Mouse (Mus musculus): ENCODE results near the gene Fadd. TPM values are rescaled to one million over a fixed set of nuclear protein-coding genes. Genes with fewer than 3 reads are reported as not detected.

Fadd gene
- 1 to 10 TPM; 2.1 to 2.3 TPM for total RNA-seq (2021)
- long read RNA-seq, experiment 1, transcript Fadd-201 (2 exons, 3,903 nt), result major isoform, 6 of 6 reads
- long read RNA-seq, experiment 1, partial matches to known transcripts, result 0 of 6 reads
- long read RNA-seq, experiment 1, other reads (novel, unspliced or antisense), result 0 of 6 reads
- long read RNA-seq, experiment 2, partial matches to known transcripts, result 0 of 1 reads
- long read RNA-seq, experiment 2, other reads (novel, unspliced or antisense), result 0 of 1 reads

DNA sequence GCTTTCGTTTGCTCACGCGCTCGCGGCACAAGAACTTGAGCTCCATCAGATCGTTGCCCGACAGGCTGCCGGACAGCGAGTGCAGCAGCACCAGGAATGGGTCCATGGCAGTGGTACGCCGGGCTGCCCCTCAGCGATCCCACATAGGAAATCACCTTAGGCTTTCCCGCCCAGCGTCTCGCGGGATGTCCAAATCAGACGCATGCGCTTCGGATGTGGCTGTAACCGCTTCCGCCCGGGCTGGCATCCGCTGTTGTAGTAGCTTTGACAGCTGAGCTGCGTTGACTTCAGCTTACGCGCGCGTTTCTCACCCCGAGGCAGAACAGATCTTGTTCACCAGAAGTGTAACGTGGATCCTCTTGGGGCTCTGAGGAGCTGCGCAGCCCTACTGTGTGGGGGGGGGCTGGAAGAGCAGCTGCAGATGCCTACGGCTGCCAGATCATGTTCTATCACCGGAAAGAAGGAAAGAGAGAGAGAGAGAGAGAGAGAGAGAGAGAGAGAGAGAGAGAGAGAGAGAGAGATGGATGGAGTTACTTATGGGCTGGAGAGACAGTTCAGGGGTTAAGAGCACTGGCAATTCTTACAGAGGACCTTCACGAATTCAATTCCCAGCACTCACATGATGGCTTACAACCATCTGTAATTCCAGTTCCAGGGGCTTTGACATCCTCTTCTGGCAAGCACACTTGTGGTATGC, at the start of gene Fadd:
Gene Fadd, minus strand, starts transcription at position 180 of the 697 bp plus-strand sequence.
- peak; percentile 96 for DNase-seq (ENCODE audit: low spot score)

DNA sequence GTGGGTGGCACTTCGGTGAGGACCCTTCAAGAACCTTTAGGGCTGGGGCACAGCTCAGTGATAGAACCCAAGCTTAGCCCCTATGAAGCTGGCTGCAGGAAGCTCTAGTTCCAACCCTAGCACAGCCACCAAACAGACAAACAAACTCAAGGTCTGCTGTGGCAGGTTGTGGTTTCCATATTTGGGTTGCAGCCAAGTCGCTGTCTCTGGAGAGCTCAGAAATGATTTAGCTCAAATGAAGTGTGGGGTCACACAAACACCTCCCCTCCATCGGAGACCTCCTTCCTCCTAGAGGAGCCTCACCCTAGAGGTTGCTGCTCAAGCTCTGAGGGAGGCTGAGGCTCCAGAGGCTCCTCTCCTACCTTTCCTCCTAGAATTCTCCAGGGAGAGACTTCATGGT, 48.4 kb upstream of the Fadd start:
- DNase-seq (ENCODE audit: low spot score), result no peak

DNA sequence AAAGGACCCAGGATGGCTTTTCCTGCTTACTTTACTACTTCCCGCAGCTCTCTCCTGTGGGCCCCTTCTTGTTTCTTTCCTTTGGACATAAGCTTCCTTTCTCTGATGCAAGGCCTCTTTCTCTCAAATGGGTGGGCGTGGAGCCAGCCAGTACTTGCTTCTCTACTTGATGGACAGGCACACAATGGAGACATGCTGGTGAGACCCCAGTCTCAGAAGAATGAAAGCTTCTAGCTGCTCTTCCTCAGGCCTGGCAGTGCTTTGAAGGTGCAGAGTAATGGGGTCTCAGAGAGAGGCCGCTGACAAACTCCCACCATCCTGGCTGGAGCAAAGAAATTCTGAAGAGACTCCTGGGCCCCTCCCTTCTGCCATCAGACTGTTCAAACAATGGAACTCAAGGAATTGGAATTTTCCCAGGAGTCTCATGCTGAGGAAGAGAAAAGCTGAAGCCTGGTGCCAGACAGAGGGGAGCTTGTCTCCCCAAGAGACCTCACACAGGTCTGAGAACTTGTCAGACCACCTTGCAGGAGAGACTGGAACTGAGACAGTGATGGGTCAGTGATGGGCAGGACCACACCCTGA, 46.2 kb upstream of the Fadd start:
- DNase-seq (ENCODE audit: low spot score), result no peak

DNA sequence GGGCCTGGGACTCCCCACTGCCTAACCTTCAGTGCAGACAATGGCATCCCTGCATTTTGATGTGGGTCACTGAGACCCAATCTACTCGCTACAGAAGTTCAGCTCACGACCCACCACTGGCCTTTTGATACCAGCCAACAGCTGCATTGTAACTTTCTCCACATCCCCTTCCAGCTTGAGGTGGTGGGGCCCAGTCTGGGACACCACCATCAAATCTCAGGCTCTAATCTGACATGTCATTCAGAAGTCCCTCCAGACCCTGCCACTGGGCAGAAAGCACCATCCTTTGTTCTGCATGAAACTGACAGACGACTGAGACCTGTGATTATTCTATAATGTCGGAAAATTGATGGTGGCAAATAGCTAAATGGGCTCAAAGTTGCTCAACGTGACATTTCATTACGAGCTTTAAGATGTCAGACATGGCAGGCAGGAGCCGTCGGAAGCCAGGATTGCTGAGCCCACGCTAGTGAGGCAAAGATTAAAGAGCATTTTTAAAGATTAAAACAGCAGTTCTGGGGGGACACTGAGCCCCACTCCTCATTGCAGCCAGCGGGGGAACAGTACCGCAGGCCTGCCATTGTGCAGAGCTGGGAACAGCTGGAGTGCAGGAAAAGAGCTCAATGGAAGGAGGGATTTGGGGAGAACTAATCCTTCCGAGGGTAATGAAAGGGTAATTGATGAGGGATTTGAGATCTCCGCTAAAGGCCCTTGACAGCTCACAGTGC, 45.5 kb upstream of the Fadd start:
- no peak for DNase-seq (ENCODE audit: low spot score)

DNA sequence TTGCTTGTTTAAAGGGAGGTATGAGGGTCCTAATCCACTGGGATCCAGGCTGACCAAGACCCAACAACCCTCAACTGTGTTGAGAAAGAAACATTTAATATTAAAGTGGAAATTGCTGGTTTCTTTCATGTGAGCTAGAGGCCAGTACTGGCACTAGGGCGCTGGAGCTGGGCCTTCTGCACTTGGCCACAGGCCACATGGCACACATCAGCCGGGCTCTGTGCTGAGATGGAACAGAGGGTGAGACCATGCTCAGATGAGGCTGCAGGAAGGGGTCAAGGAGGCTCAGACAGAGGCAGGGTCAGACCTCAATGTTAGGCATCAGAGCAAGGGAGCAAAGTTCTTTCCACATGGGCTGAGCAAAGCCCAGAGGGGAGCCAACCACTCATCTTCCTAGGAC, 43.8 kb upstream of the Fadd start:
- no peak for DNase-seq (ENCODE audit: low spot score)

DNA sequence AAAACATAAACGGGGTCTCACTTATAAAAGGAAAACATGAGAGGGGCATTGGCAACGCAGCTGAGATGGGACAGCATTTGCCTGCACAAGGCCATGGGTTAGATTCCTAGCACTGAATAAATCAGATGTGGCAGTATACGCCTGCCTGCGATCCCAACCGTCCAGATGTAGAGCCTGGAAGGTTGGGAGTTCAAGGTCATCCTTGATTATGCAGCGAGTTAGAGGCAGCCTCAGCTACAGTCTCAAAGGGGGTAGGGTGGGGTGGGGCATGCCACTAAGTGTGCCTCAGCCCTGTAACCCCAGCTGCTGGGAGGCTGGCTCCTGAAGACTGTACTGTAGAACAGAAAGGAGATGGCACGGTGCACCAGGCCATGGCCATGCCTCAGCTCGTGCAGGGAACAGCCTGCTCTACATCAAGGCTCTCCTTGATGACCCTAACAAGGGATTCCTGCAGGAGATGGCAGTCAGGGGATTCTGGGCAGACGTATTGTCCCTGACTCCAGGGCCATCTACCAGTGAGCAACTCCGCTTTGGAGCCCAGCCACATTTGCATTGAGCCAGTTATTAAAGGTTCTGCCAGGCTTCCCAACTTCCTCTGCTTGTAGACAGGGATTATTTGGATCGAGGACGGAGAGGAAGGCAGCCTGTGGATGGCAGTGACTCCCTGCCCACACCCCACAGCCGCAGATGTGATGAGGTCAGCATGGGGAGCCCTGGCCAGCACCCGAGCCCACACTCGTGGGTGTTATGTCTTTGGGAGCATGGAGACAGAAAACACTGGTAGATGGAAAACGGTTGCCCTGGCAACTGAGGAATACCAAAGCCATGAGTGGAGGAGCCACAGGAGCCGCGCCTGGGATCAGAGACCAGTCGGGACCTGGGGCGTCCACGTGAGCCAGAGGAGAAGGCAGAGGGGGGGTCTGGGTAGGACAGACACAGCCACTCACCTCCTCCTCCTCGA, 38.7 kb upstream of the Fadd start:
- no peak for DNase-seq (ENCODE audit: low spot score)

DNA sequence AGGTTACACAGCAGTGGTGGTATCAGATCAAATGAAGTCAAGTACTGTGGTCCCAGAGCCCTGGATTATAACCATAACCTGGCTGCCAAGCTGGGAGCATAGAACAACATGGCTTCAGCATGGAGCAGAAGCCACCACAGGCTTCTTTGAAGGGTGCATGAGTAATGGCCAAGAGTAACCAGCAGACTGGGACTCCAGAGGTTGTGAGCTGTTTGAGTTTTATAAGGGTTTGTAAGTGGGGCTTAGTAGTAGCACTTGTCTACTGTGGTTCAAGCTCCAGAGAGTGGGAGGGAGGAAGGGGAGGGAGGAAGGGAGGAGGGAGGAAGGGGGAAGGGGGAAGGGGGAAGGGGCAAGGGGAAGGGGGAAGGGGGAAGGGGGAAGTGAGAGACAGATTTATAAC, 38.1 kb upstream of the Fadd start:
- no peak for DNase-seq (ENCODE audit: low spot score)

DNA sequence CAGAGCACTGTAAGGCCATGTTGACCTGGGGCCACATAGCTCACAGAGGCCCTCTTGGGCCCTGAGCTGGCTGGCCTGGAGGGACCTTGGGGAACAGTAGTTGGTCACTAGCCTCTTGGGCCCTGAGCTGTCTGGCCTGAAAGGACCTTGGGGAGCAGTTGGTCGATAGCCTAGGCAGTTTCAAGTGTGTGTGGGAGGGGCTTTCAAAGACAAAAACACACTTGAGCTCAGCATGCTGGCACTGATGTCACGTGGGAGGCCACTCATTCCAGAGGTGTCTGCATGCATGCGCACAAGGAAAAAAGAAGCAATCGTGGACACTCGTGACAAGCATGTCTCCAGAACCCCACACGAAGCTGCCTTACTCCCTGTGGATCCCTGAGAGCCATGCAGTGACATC, 33.1 kb upstream of the Fadd start:
- DNase-seq (ENCODE audit: low spot score), result no peak

DNA sequence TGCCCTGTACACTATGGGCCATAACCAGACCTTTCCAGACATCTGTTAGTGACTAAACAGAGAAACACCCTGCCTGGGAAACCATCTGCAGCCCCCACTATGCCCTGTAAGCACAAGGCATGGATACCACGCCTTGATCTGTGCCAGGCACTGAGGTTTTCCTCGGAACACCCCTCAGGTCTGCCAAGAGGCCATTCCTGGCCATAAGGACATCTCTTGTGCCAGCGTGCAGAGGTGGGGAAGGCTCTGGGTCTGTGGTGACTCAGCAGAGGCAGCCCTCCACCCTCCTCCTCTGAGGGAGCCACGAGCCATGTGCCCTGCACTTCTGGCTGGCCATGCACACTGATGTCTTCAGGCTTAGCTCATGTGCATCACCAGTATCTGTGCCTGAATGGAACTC, 30.6 kb upstream of the Fadd start:
- no peak for DNase-seq (ENCODE audit: low spot score)

DNA sequence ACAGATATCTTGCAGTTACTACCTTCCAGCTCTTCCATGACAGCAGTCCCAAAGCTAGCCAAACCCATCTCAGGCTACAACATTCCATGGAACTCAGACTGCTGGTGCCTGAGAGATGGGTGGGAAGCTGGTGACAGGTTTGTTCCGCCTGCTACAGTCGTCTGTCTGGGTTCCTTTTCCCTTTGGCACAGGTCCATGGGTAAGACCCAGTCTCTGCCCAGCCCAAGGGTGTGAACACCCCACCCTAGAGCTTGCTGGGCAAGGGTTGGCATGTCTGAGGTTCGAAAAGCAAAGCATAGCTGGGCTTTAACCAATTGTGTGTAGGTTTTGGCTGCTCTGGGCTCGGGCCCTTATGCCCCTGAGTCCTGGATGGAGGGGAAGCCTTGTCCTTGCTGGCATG, 30.1 kb upstream of the Fadd start:
- DNase-seq (ENCODE audit: low spot score), result no peak

DNA sequence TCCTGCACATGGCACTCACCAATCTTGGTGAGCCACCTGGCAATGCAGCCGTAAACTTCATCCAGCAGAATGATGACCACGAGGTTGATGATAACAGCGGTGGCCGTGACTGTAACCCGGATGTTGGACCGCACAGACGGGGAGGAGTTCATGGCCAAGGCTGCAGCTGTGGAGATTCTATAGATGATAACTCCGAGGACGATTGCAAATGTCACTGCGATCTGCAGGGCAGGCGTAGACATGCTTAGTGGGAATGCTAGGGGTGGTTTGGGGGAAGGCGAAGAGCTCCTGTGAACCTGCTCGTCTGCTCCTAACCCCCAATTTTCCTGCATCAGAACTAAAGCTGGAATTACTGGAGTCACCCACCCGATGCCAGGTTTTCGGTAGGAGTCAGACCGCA, 29.3 kb upstream of the Fadd start:
- DNase-seq (ENCODE audit: low spot score), result no peak

DNA sequence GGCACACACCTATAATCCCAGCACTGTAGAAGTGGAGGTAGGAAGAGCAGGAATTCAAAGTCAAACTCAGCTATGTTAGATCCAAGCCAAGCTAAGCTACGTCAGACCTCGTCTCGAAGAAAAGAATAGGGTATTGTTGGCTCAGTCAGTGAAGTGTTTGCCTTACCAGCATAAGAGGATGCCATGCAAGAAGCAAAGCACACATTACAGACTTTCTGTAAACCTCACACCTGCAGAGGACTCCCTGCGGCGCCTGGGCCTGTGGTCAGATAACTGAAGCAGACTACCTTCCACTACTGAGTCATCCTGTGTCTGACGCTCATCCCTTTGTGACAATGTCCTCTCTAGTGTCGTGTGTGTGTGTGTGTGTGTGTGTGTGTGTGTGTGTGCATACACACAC, 27.3 kb upstream of the Fadd start:
- DNase-seq (ENCODE audit: low spot score), result no peak

DNA sequence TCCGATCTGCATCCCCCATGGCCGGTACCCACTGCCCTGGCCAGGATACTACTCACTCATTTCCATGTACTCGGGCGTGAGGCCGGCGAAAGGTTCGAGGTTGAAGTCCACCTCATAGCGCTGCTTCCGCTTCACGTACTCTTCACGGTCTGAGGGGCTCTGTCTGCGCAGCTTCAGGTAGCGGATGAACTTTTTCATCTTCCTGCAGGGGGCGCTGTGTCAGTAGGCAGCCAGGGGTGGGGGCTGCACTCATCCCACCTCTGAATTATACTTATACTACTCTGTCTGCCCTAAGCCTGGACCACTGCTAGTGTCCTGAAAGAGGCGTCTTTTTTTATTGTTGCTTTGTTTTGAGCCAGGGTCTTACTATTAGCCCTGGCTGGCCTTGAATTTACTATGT, 25.6 kb upstream of the Fadd start:
- DNase-seq (ENCODE audit: low spot score), result no peak

DNA sequence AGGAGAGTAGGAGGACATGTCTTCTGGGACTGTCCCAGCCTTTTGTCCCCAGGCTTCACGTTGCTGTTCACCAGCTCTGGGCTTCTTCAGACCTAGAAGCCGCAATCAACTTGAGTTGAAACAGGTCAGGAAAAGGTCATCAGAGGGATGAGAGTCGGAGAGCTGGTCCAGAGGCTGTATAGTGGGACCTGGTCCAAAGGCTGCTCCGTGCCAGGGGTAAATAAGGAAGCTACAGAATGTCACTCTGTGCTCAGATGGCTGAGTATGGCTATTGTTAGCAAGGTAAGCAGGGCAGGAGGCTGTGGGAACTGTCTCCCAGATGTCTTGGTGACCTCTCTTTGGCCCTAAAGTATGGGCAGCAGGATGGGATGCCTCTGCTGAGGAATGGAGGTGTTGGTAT, 22.5 kb upstream of the Fadd start:
- DNase-seq (ENCODE audit: low spot score), result no peak

DNA sequence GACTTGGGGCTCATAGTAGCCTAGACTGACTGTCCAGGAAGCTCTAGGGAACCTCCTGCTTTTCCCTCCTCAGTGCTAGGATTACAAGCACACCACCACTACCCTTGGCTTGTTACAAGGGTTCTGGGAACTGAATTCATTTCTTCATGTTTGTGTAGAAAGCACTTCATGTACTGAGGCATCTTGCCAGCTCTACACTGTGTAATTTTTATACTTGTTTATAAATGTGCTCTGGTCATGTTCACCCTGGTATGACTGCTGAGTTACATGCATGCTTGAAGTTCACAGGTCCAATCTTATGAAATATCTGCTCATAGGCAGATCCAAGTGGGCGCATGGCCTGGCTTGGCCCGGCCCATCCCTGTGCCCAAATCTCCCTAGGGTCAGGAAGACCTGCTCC, 22.0 kb upstream of the Fadd start:
- DNase-seq (ENCODE audit: low spot score), result no peak

DNA sequence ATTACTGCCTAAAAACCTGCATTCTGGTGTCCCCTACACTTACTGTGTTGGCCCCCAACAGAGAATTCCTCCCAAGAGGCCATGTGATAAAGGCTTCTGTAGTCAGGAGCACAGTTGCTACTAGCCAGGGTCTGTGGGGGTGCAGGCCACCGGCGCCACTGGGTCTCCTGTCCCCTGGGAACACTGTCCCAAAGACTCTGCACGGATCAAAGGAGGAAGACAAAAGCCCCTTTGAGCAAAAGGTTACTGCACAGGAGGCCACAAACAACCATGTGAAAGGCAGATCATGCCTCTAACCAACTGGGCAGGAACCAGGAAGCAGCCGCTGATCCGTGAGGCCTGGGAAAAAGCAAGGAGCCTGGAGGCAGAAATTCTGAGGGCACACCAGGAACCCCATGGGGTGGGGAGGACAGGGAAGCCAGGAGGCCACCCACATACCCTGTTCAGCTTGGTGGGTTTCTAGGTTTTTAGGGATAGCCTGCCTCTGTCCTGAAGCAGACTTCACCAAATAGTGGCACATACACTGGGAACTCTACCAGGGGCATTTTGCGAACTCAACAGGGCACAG, 18.2 kb upstream of the Fadd start:
- no peak for DNase-seq (ENCODE audit: low spot score)

DNA sequence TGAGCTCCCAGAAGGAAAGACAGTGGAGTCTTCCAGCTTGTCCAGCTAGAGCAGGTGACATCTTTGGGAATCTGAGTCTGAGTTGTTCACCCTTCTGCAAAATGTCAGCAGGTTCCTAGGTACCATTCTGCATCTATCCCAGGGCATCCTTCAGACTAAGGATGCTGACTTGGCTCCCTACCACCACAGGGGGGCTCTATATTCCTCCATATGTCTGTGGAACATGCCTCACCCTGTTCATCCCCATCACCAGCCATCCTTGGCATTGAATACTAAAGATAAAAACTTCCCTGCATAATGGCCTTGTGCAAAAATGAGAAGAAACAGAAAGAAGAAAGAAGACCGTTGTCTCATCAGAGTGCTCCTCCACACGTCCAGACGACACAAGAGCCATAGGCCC, 7.2 kb upstream of the Fadd start:
- DNase-seq (ENCODE audit: low spot score), result no peak

DNA sequence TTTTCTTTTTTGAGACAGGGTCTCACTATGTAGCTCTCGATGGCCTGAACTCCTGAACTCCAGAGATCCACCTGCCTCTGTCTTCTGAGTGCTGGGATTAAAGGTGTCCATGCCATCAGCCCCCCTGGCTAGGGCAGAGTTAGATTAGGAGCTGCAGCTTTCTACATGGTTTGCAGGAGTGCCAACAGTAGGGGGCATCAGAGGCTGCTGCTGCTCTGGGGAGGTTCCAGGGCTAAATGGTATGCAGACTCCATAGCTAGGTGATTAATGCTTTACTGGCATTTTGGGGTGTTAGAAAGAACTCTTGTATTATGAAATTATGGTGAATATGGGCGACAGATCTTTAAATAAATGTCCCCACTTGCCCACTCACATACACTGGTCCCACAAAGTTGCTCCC, 5.0 kb upstream of the Fadd start:
- no peak for DNase-seq (ENCODE audit: low spot score)

DNA sequence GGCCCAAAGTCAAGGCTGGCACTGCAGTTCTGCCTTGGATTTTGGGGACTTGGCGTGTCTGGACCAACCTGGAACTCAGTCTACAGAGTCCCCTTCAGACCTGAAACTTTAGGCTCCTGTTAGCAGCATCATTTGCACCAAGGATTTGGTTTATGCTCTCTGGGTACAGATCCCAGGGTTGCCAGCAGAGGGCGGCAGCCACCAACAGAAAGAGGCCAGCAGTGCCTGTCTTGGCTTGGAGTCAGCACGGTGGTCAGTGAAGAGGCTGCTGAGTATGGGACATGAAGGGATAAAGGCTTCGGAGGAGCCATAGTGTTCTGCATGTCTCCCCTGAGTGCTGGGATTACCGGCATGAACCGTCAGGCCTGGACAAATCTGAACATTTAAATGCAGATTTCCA, 3.4 kb upstream of the Fadd start:
- DNase-seq (ENCODE audit: low spot score), result peak; percentile 48

DNA sequence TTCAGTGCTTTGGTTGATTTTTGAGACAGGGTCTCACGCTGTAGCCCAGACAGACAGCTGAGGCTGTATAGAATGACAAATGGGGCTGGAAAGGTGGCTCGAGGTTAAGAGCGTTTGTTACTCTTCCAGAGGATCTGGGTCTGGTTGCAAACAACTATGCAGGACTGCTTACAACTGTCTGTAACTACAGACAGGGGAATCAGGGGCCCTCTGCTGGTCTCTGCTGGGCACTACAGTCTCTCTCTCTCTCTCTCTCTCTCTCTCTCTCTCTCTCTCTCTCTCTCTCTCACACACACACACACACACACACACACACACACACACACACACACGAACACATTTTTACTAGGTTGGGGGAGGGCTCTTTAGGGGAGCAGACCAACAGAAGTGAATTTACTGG, 1.4 kb upstream of the Fadd start:
- peak; percentile 39 for DNase-seq (ENCODE audit: low spot score)
